Mouse (Mus musculus): ENCODE results near the gene Ercc2. TPM values are rescaled to one million over a fixed set of nuclear protein-coding genes. Genes with fewer than 3 reads are reported as not detected.

Gene Ercc2
- polyA plus RNA-seq, 1 experiment from 2014 or later, result 8.7 TPM

DNA sequence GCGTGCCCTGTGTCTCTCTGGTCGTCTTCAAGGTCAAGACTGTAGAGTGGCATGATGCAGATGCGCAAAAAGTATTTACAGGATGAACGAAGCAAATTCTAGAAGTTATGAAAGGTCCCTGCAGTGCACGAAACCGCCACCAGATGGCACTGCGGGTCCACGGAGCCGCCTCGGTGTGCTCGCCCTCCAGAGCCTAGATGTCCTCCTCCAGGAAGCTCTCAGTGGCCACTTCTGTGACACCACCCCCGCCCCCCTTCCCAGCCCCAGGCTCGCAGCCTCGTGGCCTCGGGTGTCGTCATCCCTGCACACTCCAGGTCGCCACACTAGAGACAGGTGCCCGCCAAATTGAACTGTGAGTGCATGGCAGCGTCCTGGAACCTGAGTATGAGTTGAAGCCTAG lies 23.6 kb downstream of the Ercc2 start:
- no peak overlapping the region for H3K4me3 ChIP-seq (ENCODE audit: low read depth, low read length)
- H3K4me2 ChIP-seq (replicated peaks; ENCODE audit: low read depth, low read length), result no peak overlapping the region
- no peak overlapping the region for H3K9ac ChIP-seq (ENCODE audit: low read depth, low read length)
- H3K4me1 ChIP-seq (replicated peaks; ENCODE audit: control insufficient read depth, insufficient read depth, low read length), result peaks cover 5% of the 10 kb centered on the region; the same call in 1 of the 2 replicates
- WGBS, result 4% methylated on average over 19 of the region's 19 CpGs
- H3K36me3 ChIP-seq (ENCODE audit: control insufficient read depth, insufficient read depth, low read length), result no peaks in the 10 kb centered on the region
- no peak overlapping the region for H3K27ac ChIP-seq (ENCODE audit: low read depth, low read length)
- DNase-seq (ENCODE audit: low spot score) (peak; percentile 94), ATAC-seq (ENCODE audit: low FRiP score) (peak; percentile 68; the same call in 1 of the 2 replicates)
- H3K9me3 ChIP-seq (ENCODE audit: control insufficient read depth, low read length), result no peaks in the 10 kb centered on the region
- H3K27me3 ChIP-seq (ENCODE audit: control insufficient read depth, insufficient read depth, low read length), result peaks cover 31% of the 10 kb centered on the region

DNA sequence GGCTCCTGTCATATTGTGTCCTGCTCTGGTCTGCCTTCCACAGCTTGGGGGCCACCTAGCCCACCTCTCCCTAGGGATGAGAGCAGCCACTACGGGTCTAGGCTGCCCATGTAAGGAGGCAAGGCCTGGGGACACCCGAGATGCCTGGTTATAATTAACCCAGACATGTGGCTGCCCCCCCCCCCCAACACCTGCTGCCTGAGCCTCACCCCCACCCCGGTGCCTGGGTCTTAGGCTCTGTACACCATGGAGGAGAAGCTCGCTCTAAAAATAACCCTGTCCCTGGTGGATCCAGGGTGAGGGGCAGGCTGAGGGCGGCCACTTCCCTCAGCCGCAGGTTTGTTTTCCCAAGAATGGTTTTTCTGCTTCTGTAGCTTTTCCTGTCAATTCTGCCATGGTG lies 27.9 kb downstream of the Ercc2 start:
- Histone ChIP-seq H3K27ac (ENCODE audit: low read depth, low read length) (no peak overlapping the region), H3K4me2 (replicated peaks; ENCODE audit: low read depth, low read length) (no peak overlapping the region), H3K27me3 (ENCODE audit: control insufficient read depth, insufficient read depth, low read length) (peaks cover 6% of the 10 kb centered on the region), H3K4me1 (replicated peaks; ENCODE audit: control insufficient read depth, insufficient read depth, low read length) (no peaks in the 10 kb centered on the region), H3K9ac (ENCODE audit: low read depth, low read length) (no peak overlapping the region), H3K9me3 (ENCODE audit: control insufficient read depth, low read length) (no peaks in the 10 kb centered on the region), H3K4me3 (ENCODE audit: low read depth, low read length) (no peak overlapping the region), H3K36me3 (ENCODE audit: control insufficient read depth, insufficient read depth, low read length) (no peaks in the 10 kb centered on the region)
- ATAC-seq (ENCODE audit: low FRiP score) (no peak), DNase-seq (ENCODE audit: low spot score) (no peak)
- 63% methylated on average over 6 of the region's 6 CpGs for WGBS

- no peaks in the 10 kb centered on the region for H3K36me3 ChIP-seq (ENCODE audit: control insufficient read depth, insufficient read depth, low read length)
- no peak overlapping the region for H3K9ac ChIP-seq (ENCODE audit: low read depth, low read length)
- no peak for DNase-seq (ENCODE audit: low spot score)
- 0 out of 2 replicates have a peak, but pooled peaks cover 2% of the 10 kb centered on the region for H3K27me3 ChIP-seq (ENCODE audit: control insufficient read depth, insufficient read depth, low read length)
- WGBS, result 83% methylated on average over 10 of the region's 11 CpGs
- H3K4me1 ChIP-seq (replicated peaks; ENCODE audit: control insufficient read depth, insufficient read depth, low read length), result no peaks in the 10 kb centered on the region
- no peak for ATAC-seq (ENCODE audit: low FRiP score)
- no peak overlapping the region for H3K27ac ChIP-seq (ENCODE audit: low read depth, low read length)
- no peaks in the 10 kb centered on the region for H3K9me3 ChIP-seq (ENCODE audit: control insufficient read depth, low read length)
- H3K4me2 ChIP-seq (replicated peaks; ENCODE audit: low read depth, low read length), result no peak overlapping the region
- H3K4me3 ChIP-seq (ENCODE audit: low read depth, low read length), result no peak overlapping the region
These were observed 29.0 kb downstream of the Ercc2 start for GRCm38 (mm10) chr7:19410766-19411344.

GRCm38 (mm10) chr7:19411783-19412182 lies 30.0 kb downstream of the Ercc2 start:
- Histone ChIP-seq H3K36me3 (ENCODE audit: control insufficient read depth, insufficient read depth, low read length) (no peaks in the 10 kb centered on the region), H3K4me2 (replicated peaks; ENCODE audit: low read depth, low read length) (no peak overlapping the region), H3K9me3 (ENCODE audit: control insufficient read depth, low read length) (no peaks in the 10 kb centered on the region), H3K4me1 (replicated peaks; ENCODE audit: control insufficient read depth, insufficient read depth, low read length) (no peaks in the 10 kb centered on the region), H3K27me3 (ENCODE audit: control insufficient read depth, insufficient read depth, low read length) (0 out of 2 replicates have a peak, but pooled peaks cover 2% of the 10 kb centered on the region), H3K9ac (ENCODE audit: low read depth, low read length) (no peak overlapping the region), H3K27ac (ENCODE audit: low read depth, low read length) (no peak overlapping the region), H3K4me3 (ENCODE audit: low read depth, low read length) (no peak overlapping the region)
- DNase-seq (ENCODE audit: low spot score), result no peak
- WGBS, result 82% methylated on average over 5 of the region's 5 CpGs
- no peak for ATAC-seq (ENCODE audit: low FRiP score)

DNA sequence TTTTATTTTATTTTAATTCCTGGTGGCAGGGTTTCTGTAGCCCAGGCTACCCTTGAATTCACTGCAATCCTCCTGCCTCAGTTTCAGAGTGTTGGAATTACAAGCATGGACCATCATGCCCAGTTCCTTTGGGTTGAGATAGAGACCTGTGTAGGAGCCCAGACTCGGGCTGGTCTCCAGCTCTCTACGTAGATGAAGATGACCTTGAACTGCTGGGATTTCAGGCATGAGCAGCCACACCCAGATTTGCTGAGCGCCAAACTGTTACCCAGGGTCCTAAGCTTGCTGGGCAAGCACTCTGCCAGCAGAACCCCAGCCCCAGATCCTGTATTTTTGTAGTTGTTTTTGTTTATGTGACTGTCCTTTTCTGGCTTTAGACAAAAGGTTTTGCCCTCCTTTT lies 31.7 kb downstream of the Ercc2 start:
- DNase-seq (ENCODE audit: low spot score) (no peak), ATAC-seq (ENCODE audit: low FRiP score) (no peak)
- Histone ChIP-seq H3K27me3 (ENCODE audit: control insufficient read depth, insufficient read depth, low read length) (peaks cover 4% of the 10 kb centered on the region; the same call in 1 of the 2 replicates), H3K9ac (ENCODE audit: low read depth, low read length) (no peak overlapping the region), H3K4me2 (replicated peaks; ENCODE audit: low read depth, low read length) (no peak overlapping the region), H3K9me3 (ENCODE audit: control insufficient read depth, low read length) (no peaks in the 10 kb centered on the region), H3K4me1 (replicated peaks; ENCODE audit: control insufficient read depth, insufficient read depth, low read length) (no peaks in the 10 kb centered on the region), H3K36me3 (ENCODE audit: control insufficient read depth, insufficient read depth, low read length) (no peaks in the 10 kb centered on the region), H3K4me3 (ENCODE audit: low read depth, low read length) (no peak overlapping the region), H3K27ac (ENCODE audit: low read depth, low read length) (no peak overlapping the region)
- 89% methylated on average over 3 of the region's 3 CpGs for WGBS

GRCm38 (mm10) chr7:19416590-19416989 lies 34.8 kb downstream of the Ercc2 start:
- no peak overlapping the region for H3K4me2 ChIP-seq (replicated peaks; ENCODE audit: low read depth, low read length)
- no peaks in the 10 kb centered on the region for H3K4me1 ChIP-seq (replicated peaks; ENCODE audit: control insufficient read depth, insufficient read depth, low read length)
- no peak overlapping the region for H3K27ac ChIP-seq (ENCODE audit: low read depth, low read length)
- ATAC-seq (ENCODE audit: low FRiP score), result no peak
- H3K36me3 ChIP-seq (ENCODE audit: control insufficient read depth, insufficient read depth, low read length), result no peaks in the 10 kb centered on the region
- DNase-seq (ENCODE audit: low spot score), result no peak
- H3K9me3 ChIP-seq (ENCODE audit: control insufficient read depth, low read length), result no peaks in the 10 kb centered on the region
- WGBS, result 82% methylated on average over 15 of the region's 15 CpGs
- peaks cover 27% of the 10 kb centered on the region for H3K27me3 ChIP-seq (ENCODE audit: control insufficient read depth, insufficient read depth, low read length)
- H3K4me3 ChIP-seq (ENCODE audit: low read depth, low read length), result no peak overlapping the region
- no peak overlapping the region for H3K9ac ChIP-seq (ENCODE audit: low read depth, low read length)

DNA sequence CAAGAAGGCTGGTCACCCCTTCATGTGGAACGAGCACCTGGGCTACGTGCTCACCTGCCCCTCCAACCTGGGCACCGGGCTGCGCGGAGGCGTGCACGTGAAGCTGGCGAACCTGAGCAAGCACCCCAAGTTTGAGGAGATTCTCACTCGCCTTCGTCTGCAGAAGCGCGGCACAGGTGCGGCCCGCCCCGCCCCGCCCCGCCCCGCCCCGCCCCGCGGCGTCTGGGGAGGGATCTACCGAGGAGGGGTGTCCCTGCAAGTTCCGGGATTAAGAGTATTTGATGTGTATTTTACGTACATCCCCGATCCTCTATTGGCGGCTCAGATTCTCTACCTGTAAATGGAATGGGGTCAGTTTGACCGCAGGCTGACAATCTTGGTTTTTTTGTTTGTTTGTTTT lies 38.3 kb downstream of the Ercc2 start:
- Histone ChIP-seq H3K4me2 (replicated peaks; ENCODE audit: low read depth, low read length) (no peak overlapping the region), H3K4me1 (replicated peaks; ENCODE audit: control insufficient read depth, insufficient read depth, low read length) (no peaks in the 10 kb centered on the region), H3K36me3 (ENCODE audit: control insufficient read depth, insufficient read depth, low read length) (no peaks in the 10 kb centered on the region), H3K9ac (ENCODE audit: low read depth, low read length) (no peak overlapping the region), H3K27me3 (ENCODE audit: control insufficient read depth, insufficient read depth, low read length) (peaks cover 27% of the 10 kb centered on the region), H3K9me3 (ENCODE audit: control insufficient read depth, low read length) (no peaks in the 10 kb centered on the region), H3K27ac (ENCODE audit: low read depth, low read length) (no peak overlapping the region), H3K4me3 (ENCODE audit: low read depth, low read length) (no peak overlapping the region)
- DNase-seq (ENCODE audit: low spot score) (no peak), ATAC-seq (ENCODE audit: low FRiP score) (no peak)
- 9% methylated on average over 28 of the region's 28 CpGs for WGBS

- Histone ChIP-seq H3K9me3 (ENCODE audit: control insufficient read depth, low read length) (no peaks in the 10 kb centered on the region), H3K36me3 (ENCODE audit: control insufficient read depth, insufficient read depth, low read length) (no peaks in the 10 kb centered on the region; the same call in 1 of the 2 replicates), H3K9ac (ENCODE audit: low read depth, low read length) (no peak overlapping the region), H3K27ac (ENCODE audit: low read depth, low read length) (no peak overlapping the region), H3K4me3 (ENCODE audit: low read depth, low read length) (peak overlapping the region; percentile 23), H3K27me3 (ENCODE audit: control insufficient read depth, insufficient read depth, low read length) (peaks cover 25% of the 10 kb centered on the region), H3K4me2 (replicated peaks; ENCODE audit: low read depth, low read length) (peak overlapping the region; percentile 51), H3K4me1 (replicated peaks; ENCODE audit: control insufficient read depth, insufficient read depth, low read length) (no peaks in the 10 kb centered on the region)
- DNase-seq (ENCODE audit: low spot score) (peak; percentile 90), ATAC-seq (ENCODE audit: low FRiP score) (peak; percentile 96)
- 14% methylated on average over 43 of the region's 43 CpGs for WGBS
These were observed 39.2 kb downstream of the Ercc2 start for GRCm38 (mm10) chr7:19420821-19421636.

GRCm38 (mm10) chr7:19423083-19423482 lies 41.3 kb downstream of the Ercc2 start:
- peaks cover 25% of the 10 kb centered on the region for H3K27me3 ChIP-seq (ENCODE audit: control insufficient read depth, insufficient read depth, low read length)
- H3K36me3 ChIP-seq (ENCODE audit: control insufficient read depth, insufficient read depth, low read length), result peaks cover 8% of the 10 kb centered on the region; the same call in 1 of the 2 replicates
- H3K9ac ChIP-seq (ENCODE audit: low read depth, low read length), result no peak overlapping the region
- H3K4me1 ChIP-seq (replicated peaks; ENCODE audit: control insufficient read depth, insufficient read depth, low read length), result no peaks in the 10 kb centered on the region
- no peak overlapping the region for H3K4me2 ChIP-seq (replicated peaks; ENCODE audit: low read depth, low read length)
- 88% methylated on average over 3 of the region's 3 CpGs for WGBS
- no peaks in the 10 kb centered on the region for H3K9me3 ChIP-seq (ENCODE audit: control insufficient read depth, low read length)
- no peak overlapping the region for H3K27ac ChIP-seq (ENCODE audit: low read depth, low read length)
- DNase-seq (ENCODE audit: low spot score) (no peak), ATAC-seq (ENCODE audit: low FRiP score) (no peak)
- H3K4me3 ChIP-seq (ENCODE audit: low read depth, low read length), result no peak overlapping the region
